ENCODE assay signal across 10 mouse cellular contexts in genomic region chr5:149611476-149612164, GRCm38 (mm10). TPM values are rescaled to one million over a fixed set of nuclear protein-coding genes. Genes with fewer than 3 reads are reported as not detected.
DNase-seq lines count a peak whose midpoint lies in the region; ATAC-seq lines count a peak whose summit lies in the region.
"Had no signal": no experiment of that assay in that cellular context is flagged by ENCODE, and none has a peak within 500 bp of the region (broad histone marks: within the 10 kb centered on the region; RNA-seq: fewer than 3 reads in every experiment).

No protein-coding gene starts in this region.

- H3K4me1 ChIP-seq in forebrain, embryonic 15.5 days = 0 out of 2 replicates have a peak, but pooled peaks cover 4% of the 10 kb centered on the region

- no peaks in the 10 kb centered on the region for H3K27me3 ChIP-seq in forebrain, embryonic 15.5 days
- H3K27me3 ChIP-seq: embryonic facial prominence, embryonic 15.5 days; neural tube, embryonic 12.5 days had no signal

- peaks cover 17% of the 10 kb centered on the region for H3K36me3 ChIP-seq in forebrain, embryonic 15.5 days

- H3K9ac ChIP-seq in forebrain, embryonic 15.5 days (replicated peaks) = no peak overlapping the region
- H3K9ac ChIP-seq: embryonic facial prominence, embryonic 15.5 days; neural tube, embryonic 12.5 days had no signal

- H3K9me3 ChIP-seq in forebrain, embryonic 15.5 days = no peaks in the 10 kb centered on the region
- H3K9me3 ChIP-seq: embryonic facial prominence, embryonic 15.5 days; neural tube, embryonic 12.5 days had no signal

- H3K4me3 ChIP-seq in forebrain, embryonic 15.5 days = no peak overlapping the region
- H3K4me3 ChIP-seq: embryonic facial prominence, embryonic 15.5 days; neural tube, embryonic 12.5 days had no signal

- H3K4me2 ChIP-seq in forebrain, embryonic 15.5 days (replicated peaks) = no peak overlapping the region
- H3K4me2 ChIP-seq: embryonic facial prominence, embryonic 15.5 days; neural tube, embryonic 12.5 days had no signal

- peak overlapping the region; percentile 54; the same call in 1 of the 2 replicates for H3K27ac ChIP-seq in forebrain, embryonic 15.5 days (replicated peaks)
- H3K27ac ChIP-seq: neural tube, embryonic 12.5 days had no signal

- ATAC-seq in frontal cortex, adult (ENCODE audit: low TSS enrichment) = peak; percentile 24; the same call in 1 of the 2 replicates
- ATAC-seq in forebrain, embryonic 15.5 days (replicated peaks) = no peak

- no peak for DNase-seq in frontal cortex, postnatal 36 days (ENCODE audit: low spot score in 2 of 2)
- DNase-seq in 3T3-L1 (ENCODE audit: low read depth, low spot score) = peak; percentile 39
- DNase-seq in kidney, postnatal 36 days = peak; percentile 67 to 80
- DNase-seq in adrenal gland, postnatal 36 days = no peak
- DNase-seq in adrenal gland, postnatal 14 days = no peak
- DNase-seq in T-cell, adult 2 months (ENCODE audit: low spot score) = no peak

- WGBS in forebrain, embryonic 15.5 days = 62% methylated on average over 16 of the region's 16 CpGs

RNA-seq across cellular contexts. Expression of gene Hsph1, which starts 24.6 kb away (rescaled TPM):
- 108 and 112 TPM in 2 replicates for polyA plus RNA-seq in forebrain, embryonic 15.5 days (2015; fragmentation: Nextera tagmentation; extraction: Ambion mirVana)
- total RNA-seq in adrenal gland, postnatal 36 days (2021) = 100 to 1,000 TPM in 1 of 2 experiments, 10 to 100 TPM in 1; 95.9 to 367 TPM
- 62.0 and 113 TPM in 2 replicates for total RNA-seq in adrenal gland, postnatal 14 days (2021)

Comparison
In these comparisons a context has a peak if more than half of its experiments do, and no peak if none do; other contexts are left out.
1. DNase-seq: peak in 3T3-L1 (single experiment) and kidney, postnatal 36 days (2 of 2); none in frontal cortex, postnatal 36 days (0 of 2), adrenal gland, postnatal 36 days (0 of 2), adrenal gland, postnatal 14 days (single experiment) and T-cell, adult 2 months (single experiment).